Mouse (Mus musculus): Measurements from ENCODE around the gene Il6ra. TPM values are rescaled to one million over a fixed set of nuclear protein-coding genes. Genes with fewer than 3 reads are reported as not detected.

Il6ra gene
- polyA plus RNA-seq (2014; fragmentation: Illumina TruSeq; extraction: RNeasy Lipid Tissue Mini Kit (QIAGEN cat#74804); ENCODE audit: low read depth, low replicate concordance), result 2.0 TPM

GRCm38 (mm10) chr3:89912543-89913391 is at the start of gene Il6ra:
Gene Il6ra, minus strand, starts transcription at chr3:89913196.

GRCm38 (mm10) chr3:89830815-89831591 is 82.0 kb downstream of the Il6ra start, which contains the start of gene She:
Gene She, plus strand, starts transcription at chr3:89831370.

Other genes starting within 250 kb of the Il6ra start
- 12.4 TPM for gene Adar, start 198.2 kb downstream of the Il6ra start, polyA plus RNA-seq (2014; fragmentation: Illumina TruSeq; extraction: RNeasy Lipid Tissue Mini Kit (QIAGEN cat#74804); ENCODE audit: low read depth, low replicate concordance)
- gene Chrnb2, start 148.6 kb downstream of the Il6ra start, polyA plus RNA-seq (2014; fragmentation: Illumina TruSeq; extraction: RNeasy Lipid Tissue Mini Kit (QIAGEN cat#74804); ENCODE audit: low read depth, low replicate concordance), result 0.21 TPM
- gene Ube2q1, start 139.6 kb downstream of the Il6ra start, polyA plus RNA-seq (2014; fragmentation: Illumina TruSeq; extraction: RNeasy Lipid Tissue Mini Kit (QIAGEN cat#74804); ENCODE audit: low read depth, low replicate concordance), result 38.6 TPM
- 8.7 TPM for gene She, start 81.8 kb downstream of the Il6ra start, polyA plus RNA-seq (2014; fragmentation: Illumina TruSeq; extraction: RNeasy Lipid Tissue Mini Kit (QIAGEN cat#74804); ENCODE audit: low read depth, low replicate concordance)
- gene Atp8b2, start 50.3 kb upstream of the Il6ra start, polyA plus RNA-seq (2014; fragmentation: Illumina TruSeq; extraction: RNeasy Lipid Tissue Mini Kit (QIAGEN cat#74804); ENCODE audit: low read depth, low replicate concordance), result 15.7 TPM
- gene Hax1, start 85.6 kb upstream of the Il6ra start, polyA plus RNA-seq (2014; fragmentation: Illumina TruSeq; extraction: RNeasy Lipid Tissue Mini Kit (QIAGEN cat#74804); ENCODE audit: low read depth, low replicate concordance), result 41.9 TPM
- gene 4933434E20Rik, start 138.4 kb upstream of the Il6ra start, polyA plus RNA-seq (2014; fragmentation: Illumina TruSeq; extraction: RNeasy Lipid Tissue Mini Kit (QIAGEN cat#74804); ENCODE audit: low read depth, low replicate concordance), result 93.9 TPM
- gene Ubap2l, start 139.4 kb upstream of the Il6ra start, polyA plus RNA-seq (2014; fragmentation: Illumina TruSeq; extraction: RNeasy Lipid Tissue Mini Kit (QIAGEN cat#74804); ENCODE audit: low read depth, low replicate concordance), result 78.7 TPM
- gene Tpm3, start 159.5 kb upstream of the Il6ra start, polyA plus RNA-seq (2014; fragmentation: Illumina TruSeq; extraction: RNeasy Lipid Tissue Mini Kit (QIAGEN cat#74804); ENCODE audit: low read depth, low replicate concordance), result 62.9 TPM
- 0.13 TPM for gene Nup210l, start 190.9 kb upstream of the Il6ra start, polyA plus RNA-seq (2014; fragmentation: Illumina TruSeq; extraction: RNeasy Lipid Tissue Mini Kit (QIAGEN cat#74804); ENCODE audit: low read depth, low replicate concordance)

All from heart, adult 10 weeks (tissue).